Mouse (Mus musculus) limb, embryonic 10.5 days (tissue): ENCODE measurements at regions not wholly inside any gene's neighbourhood (a gene's known extent, or its start where the extent isn't known, plus 50 kb on each side); places are given as distances from the start of the nearest gene placed in this dataset.

Experiments used
- DNase-seq: peaks from one replicate; pipeline ENCODE4 v3.0.0-alpha.2; 2017; ENCODE audit warnings: low spot score
- H3K27ac ChIP-seq: fragments of 300-500 bp; sonication (generic); 2 replicates; pipeline ENCODE4 v1.5.1; 2016; ENCODE audit warnings: mild to moderate bottlenecking
- H3K27me3 ChIP-seq: fragments of 300-500 bp; sonication (generic); 2 replicates; pipeline ENCODE4 v1.6.1; 2016; ENCODE audit warnings: low read depth, mild to moderate bottlenecking; ENCODE audit not compliant: poor library complexity, severe bottlenecking
- H3K36me3 ChIP-seq: fragments of 300-500 bp; sonication (generic); 2 replicates; pipeline ENCODE4 v1.6.1; 2016; ENCODE audit warnings: mild to moderate bottlenecking, moderate library complexity
- H3K4me1 ChIP-seq: fragments of 300-500 bp; sonication (generic); 2 replicates; pipeline ENCODE4 v1.6.1; 2016
- H3K4me3 ChIP-seq: fragments of 300-500 bp; sonication (generic); 2 replicates; pipeline ENCODE4 v1.5.1; 2016; ENCODE audit warnings: mild to moderate bottlenecking, moderate library complexity
- H3K9me3 ChIP-seq: fragments of 300-500 bp; sonication (generic); replicated peaks from 2 replicates; pipeline ENCODE4 v1.6.1; 2016; ENCODE audit warnings: mild to moderate bottlenecking
- WGBS: fragments of 180-500 bp; shearing (Covaris S2); methylation state at CpG from one replicate; pipeline ENCODE4 v1.1.7; 2016; 5-methylcytosine and 5-hydroxymethylcytosine counted together

DNA sequence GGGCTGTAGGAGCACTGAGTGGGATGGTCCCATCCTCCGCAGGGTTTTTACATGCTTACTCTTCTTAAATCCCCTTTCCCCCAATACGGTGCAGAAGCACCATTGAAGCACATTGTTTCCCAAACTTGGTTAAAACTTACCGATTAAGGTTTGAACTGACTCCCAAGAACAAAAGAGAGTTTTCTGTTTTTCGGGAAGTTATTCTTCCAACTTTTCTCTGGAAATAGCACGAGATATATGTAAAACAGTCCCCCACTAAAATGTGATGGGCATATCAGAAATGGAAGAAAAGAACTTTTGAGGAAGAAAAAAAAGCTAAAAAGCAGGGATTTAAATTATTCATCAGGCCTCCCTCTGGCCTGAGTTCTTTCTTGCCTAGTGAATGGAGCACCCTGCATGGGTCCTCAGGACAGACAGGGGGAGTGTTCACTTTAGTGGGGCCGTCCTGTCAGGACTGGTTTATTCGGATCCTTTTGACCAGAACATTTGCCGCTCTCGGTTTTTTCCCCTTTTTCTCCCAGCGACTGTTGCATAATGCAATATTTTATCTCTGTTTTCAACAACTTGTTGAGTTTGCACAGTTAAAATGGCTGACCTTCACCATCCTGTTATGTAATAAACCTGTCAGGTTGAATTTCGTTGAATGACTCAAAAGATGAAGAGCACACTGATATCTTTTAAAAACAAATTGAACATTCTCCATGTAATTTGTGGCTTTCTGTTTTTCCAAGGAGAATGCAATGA, 187.4 kb upstream of the Dnajc24 start:
- H3K4me3 ChIP-seq = no peak overlapping the region
- no peak for DNase-seq
- H3K4me1 ChIP-seq = peaks cover 17% of the 10 kb centered on the region
- WGBS = 47% methylated on average over 11 of the region's 11 CpGs
- H3K27me3 ChIP-seq = peaks cover 34% of the 10 kb centered on the region
- no peak overlapping the region for H3K27ac ChIP-seq
- H3K36me3 ChIP-seq = no peaks in the 10 kb centered on the region
- no peaks in the 10 kb centered on the region for H3K9me3 ChIP-seq

DNA sequence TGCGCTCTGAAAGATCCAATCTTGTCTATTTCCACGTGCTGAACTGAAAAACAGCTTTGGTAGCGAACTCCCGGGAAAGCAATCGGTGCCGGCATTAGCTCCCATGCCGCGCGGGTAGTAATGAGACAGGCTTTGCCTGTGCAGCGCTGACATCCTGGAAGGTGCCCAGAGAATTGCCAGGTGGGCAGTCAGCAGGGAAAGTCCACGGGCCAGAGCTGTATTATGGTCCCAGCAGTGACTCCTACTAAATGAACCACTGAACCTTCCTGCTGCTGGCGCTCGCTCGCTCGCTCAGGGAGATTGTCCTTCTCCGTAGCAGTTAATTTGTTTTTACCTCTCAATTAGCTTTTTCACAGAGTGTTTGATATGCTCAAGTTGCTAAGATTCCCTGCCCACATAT, 180.3 kb upstream of the Dnajc24 start:
- H3K4me1 ChIP-seq = no peaks in the 10 kb centered on the region
- no peaks in the 10 kb centered on the region for H3K36me3 ChIP-seq
- WGBS = 69% methylated on average over 16 of the region's 16 CpGs
- H3K27me3 ChIP-seq = peaks cover 14% of the 10 kb centered on the region; the same call in 1 of the 2 replicates
- H3K4me3 ChIP-seq = no peak overlapping the region
- DNase-seq = no peak
- no peaks in the 10 kb centered on the region for H3K9me3 ChIP-seq
- no peak overlapping the region for H3K27ac ChIP-seq

DNA sequence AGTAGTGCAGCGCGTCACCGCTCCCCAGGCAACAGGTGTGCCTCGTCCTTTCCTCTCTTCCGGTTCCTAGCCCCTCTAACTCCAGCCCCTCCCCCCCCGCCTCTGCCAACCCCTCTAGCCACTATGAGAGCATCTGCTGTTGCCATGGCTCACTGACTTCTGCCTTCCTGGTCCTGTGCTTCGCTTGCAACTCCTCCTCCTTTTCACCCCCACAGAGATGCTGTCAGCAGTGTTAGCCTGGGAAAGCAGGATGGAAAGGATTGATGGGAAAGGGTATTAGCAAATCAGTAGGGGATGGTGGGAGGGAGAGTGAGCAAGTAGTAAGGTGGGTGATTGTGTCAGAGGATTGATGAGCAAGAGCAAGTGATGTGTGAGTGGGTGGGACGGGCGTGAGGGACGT, 178.7 kb upstream of the Dnajc24 start:
- Histone ChIP-seq H3K27me3 (peaks cover 14% of the 10 kb centered on the region; the same call in 1 of the 2 replicates), H3K36me3 (no peaks in the 10 kb centered on the region), H3K4me3 (no peak overlapping the region), H3K9me3 (no peaks in the 10 kb centered on the region), H3K27ac (no peak overlapping the region), H3K4me1 (no peaks in the 10 kb centered on the region)
- WGBS = 7% methylated on average over 9 of the region's 10 CpGs
- DNase-seq = no peak

DNA sequence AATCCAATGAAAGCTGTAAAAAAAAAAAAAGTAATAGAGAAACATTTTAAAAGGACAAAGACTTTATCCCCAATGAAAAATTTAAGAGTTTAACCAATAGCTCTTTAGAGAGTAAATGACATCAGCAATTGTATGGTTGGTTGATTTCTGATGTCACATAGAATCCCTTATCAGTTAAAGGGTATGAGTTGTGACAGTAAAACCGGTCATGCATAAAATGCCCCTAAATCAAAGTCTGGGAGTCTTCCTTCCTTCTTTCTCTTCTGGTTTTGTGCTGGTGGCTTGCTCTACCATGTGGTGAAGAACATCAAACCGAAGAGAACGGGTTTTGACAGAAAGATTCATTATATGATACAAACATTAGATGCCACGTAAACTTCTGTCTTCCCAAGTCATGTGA, 159.3 kb upstream of the Dnajc24 start:
- DNase-seq = no peak
- Histone ChIP-seq H3K4me1 (no peaks in the 10 kb centered on the region), H3K27ac (no peak overlapping the region), H3K4me3 (no peak overlapping the region), H3K27me3 (no peaks in the 10 kb centered on the region), H3K9me3 (no peaks in the 10 kb centered on the region), H3K36me3 (no peaks in the 10 kb centered on the region)
- WGBS = 87% methylated on average over 4 of the region's 4 CpGs

DNA sequence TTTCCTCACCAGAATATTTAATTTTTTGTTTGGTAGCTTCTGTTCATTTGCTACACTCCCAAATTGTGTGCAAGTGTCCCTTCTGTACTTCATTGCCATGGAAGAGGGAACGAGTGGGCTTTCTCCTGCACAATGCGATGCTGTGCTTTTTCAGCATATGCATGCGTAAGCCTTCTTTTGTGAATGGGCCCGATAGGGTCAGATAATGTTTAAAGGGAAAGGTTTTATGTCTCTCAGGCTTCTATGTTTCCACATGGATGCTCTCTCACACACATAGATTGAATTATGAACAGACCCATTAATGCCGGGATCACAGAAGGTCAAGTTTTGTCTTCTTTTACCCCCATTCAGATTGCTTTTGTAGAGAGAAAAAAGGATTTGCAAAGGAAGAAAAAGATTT, 158.5 kb upstream of the Dnajc24 start:
- H3K4me3 ChIP-seq = no peak overlapping the region
- H3K9me3 ChIP-seq = no peaks in the 10 kb centered on the region
- H3K36me3 ChIP-seq = no peaks in the 10 kb centered on the region
- no peaks in the 10 kb centered on the region for H3K27me3 ChIP-seq
- no peak for DNase-seq
- WGBS = 93% methylated on average over 5 of the region's 5 CpGs
- no peak overlapping the region for H3K27ac ChIP-seq
- H3K4me1 ChIP-seq = no peaks in the 10 kb centered on the region

DNA sequence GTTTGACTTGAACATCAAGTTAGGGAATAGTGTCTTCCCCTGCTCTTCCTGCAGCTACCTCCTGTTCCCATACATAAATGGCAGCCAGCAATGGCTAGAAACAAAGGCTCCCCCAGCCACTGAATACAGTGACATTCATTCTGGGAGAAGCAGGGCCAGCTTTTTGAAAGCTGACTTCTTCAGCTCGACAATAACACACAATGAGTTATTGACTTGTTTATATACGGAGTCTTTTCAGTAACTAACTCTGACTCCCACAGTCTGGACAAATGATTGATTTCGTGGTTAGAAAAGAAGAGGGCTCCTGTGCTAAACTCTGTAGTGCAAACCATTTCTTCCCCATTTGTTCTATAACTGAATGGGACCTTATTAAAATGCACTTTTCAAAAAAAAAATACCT, 146.4 kb upstream of the Dnajc24 start:
- H3K27ac ChIP-seq = no peak overlapping the region
- no peaks in the 10 kb centered on the region for H3K4me1 ChIP-seq
- H3K27me3 ChIP-seq = no peaks in the 10 kb centered on the region
- no peak for DNase-seq
- H3K36me3 ChIP-seq = no peaks in the 10 kb centered on the region
- H3K4me3 ChIP-seq = no peak overlapping the region
- WGBS = 81% methylated on average over 3 of the region's 3 CpGs
- H3K9me3 ChIP-seq = no peaks in the 10 kb centered on the region

DNA sequence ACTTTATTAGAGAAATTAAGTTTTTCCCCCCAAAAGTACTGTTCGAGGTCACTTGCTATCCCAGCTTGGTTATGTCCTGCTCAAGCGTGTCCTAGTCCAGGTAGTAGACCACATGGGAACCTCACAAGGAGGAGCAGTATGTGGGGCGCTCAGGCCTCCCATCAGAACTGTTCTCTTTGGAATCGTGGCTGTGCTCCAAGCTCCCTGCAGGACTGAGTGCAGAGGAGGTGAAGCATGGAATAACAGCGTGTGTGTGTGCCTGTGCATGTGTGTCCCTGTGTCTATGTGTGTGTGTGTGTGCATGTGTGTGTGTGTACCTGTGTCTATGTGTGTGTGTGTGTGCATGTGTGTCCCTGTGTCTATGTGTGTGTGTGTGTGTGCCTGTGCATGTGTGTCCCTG, 137.6 kb upstream of the Dnajc24 start:
- Histone ChIP-seq H3K27me3 (no peaks in the 10 kb centered on the region), H3K9me3 (no peaks in the 10 kb centered on the region), H3K4me3 (no peak overlapping the region), H3K4me1 (no peaks in the 10 kb centered on the region), H3K36me3 (no peaks in the 10 kb centered on the region), H3K27ac (no peak overlapping the region)
- DNase-seq = no peak
- 92% methylated on average over 5 of the region's 5 CpGs for WGBS

DNA sequence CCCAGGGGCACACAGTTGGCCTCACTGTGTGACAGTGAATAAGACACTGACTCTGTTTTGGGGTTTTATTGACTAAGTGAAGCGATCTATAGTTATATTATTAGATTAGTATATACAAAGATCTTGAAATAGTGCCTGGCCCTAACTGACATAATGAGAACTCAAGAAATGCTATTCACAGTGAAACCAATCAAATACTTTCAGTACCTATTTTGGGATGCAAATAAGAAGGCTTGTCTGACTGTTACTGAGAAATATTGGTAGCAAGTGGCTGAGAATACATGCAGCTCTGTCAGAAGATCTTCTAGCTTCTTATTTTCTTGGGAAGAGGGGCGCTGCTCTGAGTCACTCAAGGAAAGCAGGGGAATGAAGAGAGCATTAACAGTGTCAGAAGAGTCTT, 97.7 kb upstream of the Dnajc24 start:
- no peaks in the 10 kb centered on the region for H3K9me3 ChIP-seq
- WGBS = 86% methylated on average over 2 of the region's 2 CpGs
- no peaks in the 10 kb centered on the region for H3K27me3 ChIP-seq
- no peak overlapping the region for H3K27ac ChIP-seq
- H3K4me3 ChIP-seq = no peak overlapping the region
- no peaks in the 10 kb centered on the region for H3K36me3 ChIP-seq
- DNase-seq = no peak
- no peaks in the 10 kb centered on the region for H3K4me1 ChIP-seq

DNA sequence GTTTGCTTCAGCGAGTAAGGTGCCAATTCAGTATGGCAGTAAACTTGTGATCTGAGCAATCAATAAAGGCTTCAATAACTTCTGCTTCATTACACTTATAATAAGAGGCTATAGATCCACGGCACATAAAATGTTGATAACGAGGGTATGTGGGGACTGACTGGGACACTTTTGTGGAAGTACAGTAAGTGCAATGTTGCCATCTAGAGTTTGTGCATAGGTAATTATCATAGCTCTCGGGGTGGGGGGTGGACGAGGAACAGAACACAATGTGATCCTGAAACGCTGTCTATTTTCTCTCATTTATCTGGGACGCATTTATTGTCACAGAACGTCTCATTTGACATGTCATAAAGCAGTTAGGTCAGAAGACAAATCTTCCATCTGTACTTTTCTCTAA, 82.8 kb upstream of the Dnajc24 start:
- Histone ChIP-seq H3K27ac (no peak overlapping the region), H3K9me3 (no peaks in the 10 kb centered on the region), H3K4me1 (peaks cover 7% of the 10 kb centered on the region; the same call in 1 of the 2 replicates), H3K27me3 (no peaks in the 10 kb centered on the region), H3K36me3 (no peaks in the 10 kb centered on the region), H3K4me3 (no peak overlapping the region)
- 71% methylated on average over 8 of the region's 8 CpGs for WGBS
- DNase-seq = no peak

DNA sequence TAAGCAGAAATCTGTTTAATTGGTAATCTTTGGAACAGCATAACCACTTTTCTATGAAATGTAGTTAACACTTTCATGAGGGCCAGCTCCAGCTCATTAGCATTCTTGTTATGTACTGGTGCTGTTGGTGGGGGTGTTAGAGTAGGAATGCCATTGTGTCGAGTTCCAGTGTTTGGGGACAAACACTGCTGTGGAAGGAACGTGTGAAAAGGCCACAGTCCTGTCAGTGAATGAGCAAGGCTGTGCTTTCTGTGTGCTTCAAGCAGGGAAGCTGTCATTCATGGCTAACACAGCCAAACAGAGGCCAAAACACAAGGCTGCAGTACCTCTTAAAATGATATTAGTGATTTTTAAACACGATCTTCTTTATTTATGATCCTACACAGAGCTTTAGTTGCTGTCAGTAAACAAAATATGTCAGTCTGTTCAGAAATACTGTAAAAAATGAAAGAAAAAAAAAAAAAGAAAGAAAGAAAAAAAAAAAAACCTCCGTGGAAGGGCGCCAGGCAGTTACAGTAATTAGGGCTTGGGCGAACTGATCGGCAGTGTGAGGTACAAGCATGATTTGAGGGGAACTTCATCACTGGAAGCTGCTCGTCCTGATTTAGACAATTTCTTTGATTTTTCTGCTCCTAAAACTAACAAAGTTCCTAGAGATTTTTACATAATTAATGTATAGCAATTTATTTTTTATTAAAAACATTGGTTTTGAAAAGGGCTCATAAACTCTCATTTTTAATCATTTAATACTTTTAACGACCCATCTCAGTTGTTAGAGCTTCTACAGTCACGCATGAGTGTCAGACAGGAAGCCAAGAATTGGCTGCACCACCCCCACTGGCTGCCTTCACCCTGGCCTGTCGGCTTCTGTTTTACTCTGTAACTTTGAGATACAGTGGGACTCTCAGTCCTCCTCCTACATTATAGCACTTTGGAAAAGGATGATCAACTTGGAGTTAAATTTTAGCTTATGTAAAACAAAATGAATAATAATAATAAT, 80.8 kb upstream of the Dnajc24 start:
- no peaks in the 10 kb centered on the region for H3K9me3 ChIP-seq
- H3K4me3 ChIP-seq = no peak overlapping the region
- no peak overlapping the region for H3K27ac ChIP-seq
- H3K27me3 ChIP-seq = no peaks in the 10 kb centered on the region
- no peaks in the 10 kb centered on the region for H3K36me3 ChIP-seq
- DNase-seq = no peak
- H3K4me1 ChIP-seq = peaks cover 7% of the 10 kb centered on the region; the same call in 1 of the 2 replicates
- 38% methylated on average over 11 of the region's 11 CpGs for WGBS

DNA sequence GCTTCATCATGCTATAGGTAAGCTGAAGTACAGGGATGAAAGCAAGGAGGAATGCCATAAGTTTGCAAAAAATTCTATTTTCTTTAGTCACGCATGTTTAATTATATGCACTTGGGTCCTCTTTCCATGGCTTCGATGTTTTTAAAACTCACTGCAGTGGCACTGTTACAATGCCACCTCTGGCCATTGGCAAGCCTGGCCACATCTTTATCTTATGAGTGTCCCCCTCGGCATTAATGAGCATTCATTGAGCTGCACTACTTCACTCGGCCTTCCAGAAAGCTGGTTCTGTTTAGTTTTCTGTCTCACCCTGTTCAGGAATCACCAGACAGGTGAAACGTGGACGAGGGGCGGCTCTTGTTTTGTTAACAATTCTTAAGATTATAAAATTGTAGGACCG, 79.7 kb upstream of the Dnajc24 start:
- H3K36me3 ChIP-seq = no peaks in the 10 kb centered on the region
- DNase-seq = no peak
- H3K27me3 ChIP-seq = no peaks in the 10 kb centered on the region
- 67% methylated on average over 8 of the region's 8 CpGs for WGBS
- peaks cover 7% of the 10 kb centered on the region; the same call in 1 of the 2 replicates for H3K4me1 ChIP-seq
- no peak overlapping the region for H3K4me3 ChIP-seq
- no peaks in the 10 kb centered on the region for H3K9me3 ChIP-seq
- H3K27ac ChIP-seq = no peak overlapping the region

DNA sequence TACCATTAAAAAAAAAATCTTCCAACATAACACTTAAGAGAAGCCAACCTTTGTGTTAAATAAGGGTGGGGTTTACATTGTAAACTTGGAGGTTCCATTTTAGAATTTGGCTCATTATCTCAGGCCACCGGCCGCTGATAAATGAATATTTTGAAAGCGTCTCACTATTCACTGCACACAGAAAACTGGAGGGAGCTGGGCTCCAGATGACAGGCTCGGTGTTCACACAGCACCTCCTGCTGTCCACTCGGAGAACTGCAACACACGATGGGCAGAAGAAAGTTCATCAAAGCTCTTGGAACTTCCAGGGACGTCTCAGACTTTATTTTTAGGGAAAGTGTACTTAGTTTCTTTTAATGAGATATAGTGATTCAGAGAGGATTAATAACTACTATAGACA, 78.6 kb upstream of the Dnajc24 start:
- 8% methylated on average over 7 of the region's 7 CpGs for WGBS
- no peaks in the 10 kb centered on the region for H3K27me3 ChIP-seq
- H3K4me1 ChIP-seq = peaks cover 7% of the 10 kb centered on the region; the same call in 1 of the 2 replicates
- H3K36me3 ChIP-seq = no peaks in the 10 kb centered on the region
- DNase-seq = peak; percentile 85
- no peak overlapping the region for H3K4me3 ChIP-seq
- no peaks in the 10 kb centered on the region for H3K9me3 ChIP-seq
- no peak overlapping the region for H3K27ac ChIP-seq

DNA sequence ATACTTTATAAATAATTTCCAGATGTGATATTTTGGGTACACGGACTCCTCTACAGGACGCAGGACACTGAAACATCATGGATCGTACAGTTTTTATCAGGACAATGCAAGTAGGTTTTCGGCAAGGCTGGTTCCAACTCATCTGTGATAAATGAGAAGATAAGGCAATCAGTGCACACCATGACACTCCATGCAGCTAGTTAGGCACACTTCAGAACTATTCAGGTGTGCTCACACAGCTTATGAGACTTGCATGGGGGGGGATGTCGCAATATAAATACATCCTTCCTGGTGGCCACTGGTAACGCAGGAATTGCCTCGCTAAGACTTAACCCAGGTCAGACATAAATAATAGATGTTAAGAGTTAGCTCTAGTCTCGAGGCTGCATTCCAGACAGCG, 77.3 kb upstream of the Dnajc24 start:
- 74% methylated on average over 9 of the region's 9 CpGs for WGBS
- Histone ChIP-seq H3K27ac (no peak overlapping the region), H3K4me1 (peaks cover 7% of the 10 kb centered on the region; the same call in 1 of the 2 replicates), H3K36me3 (no peaks in the 10 kb centered on the region), H3K27me3 (no peaks in the 10 kb centered on the region), H3K4me3 (no peak overlapping the region), H3K9me3 (no peaks in the 10 kb centered on the region)
- no peak for DNase-seq
